Mouse (Mus musculus): Measurements from ENCODE around the gene Noto. TPM values are rescaled to one million over a fixed set of nuclear protein-coding genes. Genes with fewer than 3 reads are reported as not detected.

Noto gene
- polyA plus RNA-seq, 1 experiment from 2014 or later = not detected

Other genes starting within 250 kb of the Noto start
- gene Emx1, start 236.4 kb upstream of the Noto start, polyA plus RNA-seq (2014; fragmentation: Nextera tagmentation; extraction: Ambion mirVana) = 7.5 and 8.5 TPM in 2 replicates
- 9.3 and 11.9 TPM in 2 replicates for gene Sfxn5, start 90.5 kb upstream of the Noto start, polyA plus RNA-seq (2014; fragmentation: Nextera tagmentation; extraction: Ambion mirVana)
- 7.7 and 9.0 TPM in 2 replicates for gene Rab11fip5, start 49.3 kb upstream of the Noto start, polyA plus RNA-seq (2014; fragmentation: Nextera tagmentation; extraction: Ambion mirVana)
- gene Smyd5, start 8.1 kb downstream of the Noto start, polyA plus RNA-seq (2014; fragmentation: Nextera tagmentation; extraction: Ambion mirVana) = 54.8 and 68.4 TPM in 2 replicates
- 545 and 576 TPM in 2 replicates for gene Cct7, start 27.6 kb downstream of the Noto start, polyA plus RNA-seq (2014; fragmentation: Nextera tagmentation; extraction: Ambion mirVana)
- 23.3 and 37.8 TPM in 2 replicates for gene Pradc1, start 28.1 kb downstream of the Noto start, polyA plus RNA-seq (2014; fragmentation: Nextera tagmentation; extraction: Ambion mirVana)
- 0.05 and 0.13 TPM in 2 replicates for gene Fbxo41, start 79.1 kb downstream of the Noto start, polyA plus RNA-seq (2014; fragmentation: Nextera tagmentation; extraction: Ambion mirVana)
- gene Egr4, start 89.7 kb downstream of the Noto start, polyA plus RNA-seq (2014; fragmentation: Nextera tagmentation; extraction: Ambion mirVana) = not detected in 2 replicates
- 7.1 and 9.2 TPM in 2 replicates for gene Alms1, start 163.6 kb downstream of the Noto start, polyA plus RNA-seq (2014; fragmentation: Nextera tagmentation; extraction: Ambion mirVana)

All from kidney, embryonic 14.5 days (tissue).